Mouse (Mus musculus): Measurements from ENCODE around the gene Supt6.

GRCm38 (mm10) chr11:78181830-78182357, 63.9 kb downstream of the Supt6 start:
- no peak for TF ChIP-seq POLR2A (IDR thresholded peaks at IDR 0.05; ENCODE audit: low read depth, low read length)
- no peak for TF ChIP-seq CTCF (IDR thresholded peaks at IDR 0.05; ENCODE audit: extremely low read depth, insufficient read length, insufficient replicate concordance, low read depth, low read length)

Measured in small intestine, adult 2 months (tissue).